Mouse (Mus musculus) liver, postnatal 0 days (tissue): ENCODE measurements around the gene Dvl2.
A peak's percentile ranks its signal among the peaks of the same experiment; 100 is the strongest.

Experiments
- CTCF ChIP-seq: sonication (generic); IDR thresholded peaks from 2 replicates; pipeline ENCODE4 v1.5.1; 2016; ENCODE audit warnings: antibody characterized with exemption, low read depth
- EP300 ChIP-seq: IDR thresholded peaks from 2 replicates; pipeline ENCODE4 v1.6.1; 2016; ENCODE audit warnings: antibody characterized with exemption, low read depth, mild to moderate bottlenecking

- TF ChIP-seq CTCF (peak; percentile 63), EP300 (no peak)
Measured at GRCm38 (mm10) chr11:70014880-70015558, 14.6 kb downstream of the Dvl2 start, which contains the start of gene Acadvl.
